Mouse (Mus musculus): Measurements from ENCODE around the gene Rala. TPM values are rescaled to one million over a fixed set of nuclear protein-coding genes. Genes with fewer than 3 reads are reported as not detected.

Rala gene
- polyA plus RNA-seq (2015; fragmentation: Nextera tagmentation; extraction: Ambion mirVana) = 107 and 114 TPM in 2 replicates

- 9% methylated on average over 56 of the region's 69 CpGs for WGBS
- H3K4me3 ChIP-seq = peak within 1 kb of the TSS; percentile 92
- peaks cover 11% of the 10 kb centered on the region for H3K4me1 ChIP-seq
- peak within 1 kb of the TSS; percentile 84 for H3K4me2 ChIP-seq (replicated peaks)
- H3K36me3 ChIP-seq = 0 out of 2 replicates have a peak, but pooled peaks cover 3% of the 10 kb centered on the region
- H3K27ac ChIP-seq = peak within 1 kb of the TSS; percentile 89
- ATAC-seq (ENCODE audit: low FRiP score, low read depth) = peak; percentile 99
- no peaks in the 10 kb centered on the region for H3K27me3 ChIP-seq
- H3K9me3 ChIP-seq = no peaks in the 10 kb centered on the region
- peak within 1 kb of the TSS; percentile 94 for H3K9ac ChIP-seq
Measured at GRCm38 (mm10) chr13:17944078-17944917, at the start of gene Rala. TSS of gene Rala (minus strand) at chr13:17944239.

DNA sequence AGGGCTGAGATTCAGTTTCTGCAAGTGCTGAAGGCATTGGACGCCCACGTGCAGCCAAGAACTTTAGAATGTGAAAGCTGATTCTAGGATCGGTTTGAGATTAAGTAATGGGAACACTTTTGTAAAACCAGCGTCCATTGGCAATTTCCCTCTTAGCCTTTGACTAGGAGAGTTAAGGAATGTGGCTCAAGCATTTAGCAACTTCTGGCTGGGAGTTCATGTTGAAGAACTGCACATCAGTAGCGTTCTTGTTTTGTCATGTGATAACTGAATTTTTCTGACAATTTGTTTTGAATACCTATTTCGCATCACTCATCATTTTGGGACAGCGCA is 49.4 kb upstream of the Rala start:
- 0 out of 2 replicates have a peak, but pooled peaks cover 3% of the 10 kb centered on the region for H3K36me3 ChIP-seq
- H3K27ac ChIP-seq = peak overlapping the region; percentile 33; the same call in 1 of the 2 replicates
- peak overlapping the region; percentile 80 for H3K4me2 ChIP-seq (replicated peaks)
- peaks cover 8% of the 10 kb centered on the region for H3K4me1 ChIP-seq
- ATAC-seq (ENCODE audit: low FRiP score, low read depth) = peak; percentile 16; the same call in 1 of the 2 replicates
- 38% methylated on average over 7 of the region's 7 CpGs for WGBS
- peak overlapping the region; percentile 91 for H3K9ac ChIP-seq
- no peaks in the 10 kb centered on the region for H3K9me3 ChIP-seq
- no peaks in the 10 kb centered on the region for H3K27me3 ChIP-seq
- H3K4me3 ChIP-seq = peak overlapping the region; percentile 83

DNA sequence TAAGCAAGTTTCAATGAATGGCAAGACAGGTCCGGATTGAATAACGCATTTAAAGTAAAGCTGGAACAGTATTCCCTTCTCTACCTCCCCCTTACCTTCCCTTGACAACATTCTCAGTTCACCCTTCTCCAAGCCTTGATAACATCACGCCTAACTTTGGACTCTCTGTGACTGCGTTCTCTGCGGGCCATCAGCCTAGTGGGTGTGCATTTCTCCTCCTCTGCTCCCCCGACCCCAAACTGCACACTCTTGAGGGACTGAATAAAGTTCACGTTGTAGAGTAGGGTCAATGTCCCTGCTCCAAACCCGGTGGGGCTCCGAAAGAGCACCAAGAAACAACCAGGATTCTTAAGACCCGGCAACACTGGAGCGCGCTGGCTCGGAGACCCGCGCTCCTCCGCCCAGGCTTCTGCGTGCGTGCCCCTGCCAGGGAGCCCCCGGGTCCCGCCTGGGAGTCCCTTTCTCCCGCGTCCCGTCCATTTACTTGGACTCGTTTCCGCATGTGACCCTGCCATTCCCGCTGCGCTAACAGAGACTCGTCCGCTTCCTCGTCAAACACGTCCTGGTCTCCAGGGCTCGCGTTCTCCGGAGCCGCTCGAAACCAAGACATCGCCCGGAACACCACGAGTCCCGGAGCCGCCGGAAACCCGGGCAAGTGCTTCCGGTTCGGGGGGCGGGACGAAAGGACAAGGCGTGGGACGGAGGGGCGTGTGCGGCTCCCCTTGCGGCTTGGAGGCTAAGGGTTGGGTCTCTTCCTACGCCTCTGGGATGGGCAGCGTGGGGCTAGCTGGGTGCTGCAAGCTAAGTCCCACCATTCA is 48.9 kb upstream of the Rala start, which contains the start of gene Yae1d1:
Gene Yae1d1, minus strand, starts transcription at position 653 of the 818 bp plus-strand sequence.
- WGBS = under 1% methylated on average over 54 of the region's 54 CpGs
- Histone ChIP-seq H3K27me3 (no peaks in the 10 kb centered on the region), H3K9me3 (no peaks in the 10 kb centered on the region), H3K4me3 (peak within 1 kb of the TSS; percentile 83), H3K36me3 (0 out of 2 replicates have a peak, but pooled peaks cover 3% of the 10 kb centered on the region), H3K4me1 (peaks cover 8% of the 10 kb centered on the region), H3K9ac (peak within 1 kb of the TSS; percentile 91), H3K4me2 (replicated peaks) (peak within 1 kb of the TSS; percentile 80), H3K27ac (peak within 1 kb of the TSS; percentile 87)
- peak; percentile 98 for ATAC-seq (ENCODE audit: low FRiP score, low read depth)

DNA sequence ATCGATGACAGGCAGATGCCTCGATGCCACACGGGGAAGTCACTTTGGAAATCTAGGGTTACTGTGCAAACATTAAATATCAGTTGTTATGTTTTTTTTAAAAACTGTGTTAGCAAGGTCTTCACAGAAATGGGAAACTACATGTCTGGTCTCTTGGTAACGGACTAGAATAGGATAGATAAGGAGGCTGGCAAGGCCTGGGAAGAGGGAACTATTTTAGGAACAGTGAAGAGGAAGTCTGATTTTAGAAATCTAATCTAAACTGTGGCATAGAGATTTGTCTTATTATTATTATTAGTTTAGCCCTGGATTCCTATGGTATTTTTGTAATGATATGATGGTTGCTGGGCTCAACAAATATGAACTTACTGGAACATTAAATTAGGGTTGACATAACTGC is 48.0 kb upstream of the Rala start:
- Histone ChIP-seq H3K9ac (peak overlapping the region; percentile 91; the same call in 1 of the 2 replicates), H3K4me1 (peaks cover 8% of the 10 kb centered on the region), H3K4me2 (replicated peaks) (peak overlapping the region; percentile 80), H3K9me3 (no peaks in the 10 kb centered on the region), H3K4me3 (peak overlapping the region; percentile 83), H3K27ac (no peak overlapping the region), H3K27me3 (no peaks in the 10 kb centered on the region), H3K36me3 (peaks cover 12% of the 10 kb centered on the region)
- ATAC-seq (ENCODE audit: low FRiP score, low read depth) = no peak
- WGBS = 89% methylated on average over 4 of the region's 4 CpGs

GRCm38 (mm10) chr13:17983194-17983593 is 39.2 kb upstream of the Rala start:
- ATAC-seq (ENCODE audit: low FRiP score, low read depth) = no peak
- Histone ChIP-seq H3K9ac (no peak overlapping the region), H3K36me3 (peaks cover 48% of the 10 kb centered on the region), H3K27me3 (no peaks in the 10 kb centered on the region), H3K9me3 (no peaks in the 10 kb centered on the region; the same call in 1 of the 2 replicates), H3K4me1 (no peaks in the 10 kb centered on the region), H3K4me2 (replicated peaks) (no peak overlapping the region), H3K27ac (no peak overlapping the region), H3K4me3 (no peak overlapping the region)
- WGBS = 71% methylated on average over 4 of the region's 4 CpGs

GRCm38 (mm10) chr13:17982634-17983033 is 38.6 kb upstream of the Rala start:
- H3K27me3 ChIP-seq = no peaks in the 10 kb centered on the region
- H3K36me3 ChIP-seq = peaks cover 46% of the 10 kb centered on the region
- no peak overlapping the region for H3K4me3 ChIP-seq
- H3K9ac ChIP-seq = no peak overlapping the region
- WGBS = 88% methylated on average over 5 of the region's 5 CpGs
- no peaks in the 10 kb centered on the region; the same call in 1 of the 2 replicates for H3K9me3 ChIP-seq
- no peak for ATAC-seq (ENCODE audit: low FRiP score, low read depth)
- no peak overlapping the region for H3K27ac ChIP-seq
- H3K4me1 ChIP-seq = no peaks in the 10 kb centered on the region
- no peak overlapping the region for H3K4me2 ChIP-seq (replicated peaks)

DNA sequence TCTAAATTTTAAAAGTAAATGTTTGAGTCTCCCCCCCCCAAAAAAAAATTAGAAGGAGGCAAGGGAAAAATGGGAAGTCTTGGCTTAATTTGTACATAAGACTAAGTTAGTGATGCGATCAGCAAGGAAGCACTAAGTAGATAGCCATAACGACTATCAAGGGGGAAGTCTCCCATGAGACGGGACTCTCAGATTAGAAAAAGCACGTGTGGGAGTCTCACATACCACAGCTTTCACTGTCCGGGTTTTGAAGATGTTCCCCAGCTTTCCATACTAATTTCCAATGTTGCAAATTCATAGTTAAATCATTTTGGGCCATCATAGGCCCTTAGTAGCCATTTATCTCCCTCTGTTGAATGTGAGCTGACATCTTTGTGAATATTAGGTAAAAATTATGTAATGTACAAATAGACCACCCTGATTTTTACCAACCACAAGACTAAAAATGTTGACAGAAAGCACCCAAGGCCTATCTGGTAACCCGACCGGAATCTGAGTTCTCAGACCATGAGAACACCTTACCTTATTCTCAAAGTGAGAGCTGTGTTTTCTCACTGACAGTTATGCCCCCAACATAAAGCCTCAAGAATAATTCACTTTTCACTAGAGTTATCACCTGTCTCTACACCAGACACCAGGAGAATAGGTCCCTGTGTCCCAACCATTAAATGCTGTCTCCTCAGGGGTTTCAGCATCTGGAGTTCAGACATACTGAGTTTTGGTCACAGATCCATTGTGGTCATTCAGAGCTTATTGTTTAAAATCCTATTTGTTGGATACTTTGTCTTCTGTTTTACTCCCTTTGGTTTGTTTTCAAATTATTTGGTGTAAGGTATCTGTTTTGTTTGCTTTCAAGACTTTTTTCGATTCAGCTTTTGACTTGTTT is 33.1 kb upstream of the Rala start:
- Histone ChIP-seq H3K9me3 (no peaks in the 10 kb centered on the region; the same call in 1 of the 2 replicates), H3K4me2 (replicated peaks) (no peak overlapping the region), H3K36me3 (no peaks in the 10 kb centered on the region), H3K9ac (no peak overlapping the region), H3K4me3 (no peak overlapping the region), H3K4me1 (no peaks in the 10 kb centered on the region), H3K27ac (no peak overlapping the region), H3K27me3 (no peaks in the 10 kb centered on the region)
- ATAC-seq (ENCODE audit: low FRiP score, low read depth) = no peak
- 82% methylated on average over 8 of the region's 8 CpGs for WGBS

DNA sequence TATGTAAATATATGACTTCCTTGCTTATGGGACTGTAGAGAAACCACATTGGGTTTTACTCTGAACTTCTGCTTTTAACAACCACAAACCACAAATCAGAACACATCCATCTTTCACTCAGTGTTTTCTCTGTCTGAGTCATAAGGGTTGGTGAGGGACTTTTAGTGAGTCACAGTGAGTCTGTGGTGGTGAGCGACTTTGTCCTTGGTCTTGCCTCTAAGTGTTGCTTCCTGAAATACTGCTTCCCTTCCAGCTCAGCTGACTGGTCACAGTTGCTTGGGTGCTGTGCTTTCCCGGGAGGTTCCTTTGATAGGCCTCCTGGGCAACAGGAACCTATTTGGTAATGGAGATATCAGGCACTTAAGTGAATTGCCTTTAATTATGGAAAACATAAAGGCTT is 31.9 kb upstream of the Rala start:
- no peaks in the 10 kb centered on the region for H3K36me3 ChIP-seq
- no peak for ATAC-seq (ENCODE audit: low FRiP score, low read depth)
- H3K9me3 ChIP-seq = no peaks in the 10 kb centered on the region; the same call in 1 of the 2 replicates
- H3K9ac ChIP-seq = no peak overlapping the region
- WGBS = 42% methylated on average over 2 of the region's 2 CpGs
- H3K4me2 ChIP-seq (replicated peaks) = no peak overlapping the region
- no peak overlapping the region for H3K4me3 ChIP-seq
- H3K27ac ChIP-seq = no peak overlapping the region
- H3K4me1 ChIP-seq = no peaks in the 10 kb centered on the region
- no peaks in the 10 kb centered on the region for H3K27me3 ChIP-seq

- no peak for ATAC-seq (ENCODE audit: low FRiP score, low read depth)
- H3K4me2 ChIP-seq (replicated peaks) = no peak overlapping the region
- H3K9ac ChIP-seq = no peak overlapping the region
- H3K27me3 ChIP-seq = no peaks in the 10 kb centered on the region
- no peaks in the 10 kb centered on the region; the same call in 1 of the 2 replicates for H3K9me3 ChIP-seq
- no peaks in the 10 kb centered on the region for H3K4me1 ChIP-seq
- H3K36me3 ChIP-seq = no peaks in the 10 kb centered on the region
- WGBS = 82% methylated on average over 1 of the region's 1 CpGs
- H3K27ac ChIP-seq = no peak overlapping the region
- no peak overlapping the region for H3K4me3 ChIP-seq
Measured at GRCm38 (mm10) chr13:17975457-17975856, 31.4 kb upstream of the Rala start.

DNA sequence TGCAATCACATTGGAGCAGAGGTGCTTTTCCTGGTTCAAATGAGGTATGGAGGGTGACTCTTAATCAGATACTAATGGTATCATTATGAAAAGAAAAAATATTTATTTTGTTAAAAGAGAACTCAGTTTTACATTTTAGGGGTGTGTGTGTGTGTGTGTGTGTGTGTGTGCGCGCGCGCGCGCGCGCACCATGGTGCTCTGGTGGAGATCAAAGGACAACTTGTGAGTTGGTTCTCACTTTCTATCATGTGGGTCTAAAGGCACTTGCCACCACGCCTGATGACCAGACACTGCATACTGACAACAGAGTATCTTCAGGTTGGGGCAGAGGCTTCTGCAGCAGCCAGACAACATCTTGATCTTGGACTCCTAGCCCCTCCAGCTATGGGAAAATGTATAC is 30.7 kb upstream of the Rala start:
- WGBS = 92% methylated on average over 9 of the region's 9 CpGs
- H3K27me3 ChIP-seq = no peaks in the 10 kb centered on the region
- H3K4me1 ChIP-seq = no peaks in the 10 kb centered on the region
- ATAC-seq (ENCODE audit: low FRiP score, low read depth) = no peak
- H3K4me2 ChIP-seq (replicated peaks) = no peak overlapping the region
- H3K36me3 ChIP-seq = no peaks in the 10 kb centered on the region
- H3K9ac ChIP-seq = no peak overlapping the region
- no peak overlapping the region for H3K4me3 ChIP-seq
- H3K9me3 ChIP-seq = no peaks in the 10 kb centered on the region; the same call in 1 of the 2 replicates
- no peak overlapping the region for H3K27ac ChIP-seq

DNA sequence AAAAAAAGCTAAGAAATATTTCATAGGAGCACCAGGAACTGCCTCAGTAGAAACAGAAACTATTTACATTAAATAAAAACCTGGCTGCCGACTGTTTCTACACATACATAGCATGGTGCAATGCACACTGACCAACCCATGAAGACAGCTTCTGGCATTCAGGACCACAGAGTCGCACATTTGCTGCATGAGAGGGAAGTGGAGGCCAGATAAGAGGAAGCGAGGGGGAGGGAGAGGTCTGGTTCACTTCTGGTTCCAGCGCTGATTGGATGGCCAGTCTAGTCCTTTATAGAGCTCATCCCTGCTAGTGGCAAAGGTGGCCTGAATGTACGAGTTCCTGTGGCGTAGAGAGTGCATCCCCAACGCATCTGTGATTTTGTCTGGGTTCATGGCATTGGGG is 16.6 kb upstream of the Rala start:
- H3K36me3 ChIP-seq = no peaks in the 10 kb centered on the region
- H3K9me3 ChIP-seq = no peaks in the 10 kb centered on the region
- H3K27ac ChIP-seq = no peak overlapping the region
- no peaks in the 10 kb centered on the region for H3K27me3 ChIP-seq
- H3K4me1 ChIP-seq = no peaks in the 10 kb centered on the region
- WGBS = 79% methylated on average over 7 of the region's 7 CpGs
- no peak overlapping the region for H3K9ac ChIP-seq
- H3K4me3 ChIP-seq = no peak overlapping the region
- no peak overlapping the region for H3K4me2 ChIP-seq (replicated peaks)
- no peak for ATAC-seq (ENCODE audit: low FRiP score, low read depth)
